Mouse (Mus musculus) ovary, postnatal 14 days (tissue): ENCODE measurements around the gene Map2k7.
"Not testable (repeated sequence)": the region's sequence is repeated elsewhere in the genome, so short reads cannot be mapped to it uniquely, and the experiment has no call there.

Experiments used
- DNase-seq: peaks from one replicate; pipeline ENCODE4 v3.0.0; 2022; ENCODE audit warnings: low spot score

Gene Map2k7

GRCm38 (mm10) chr8:4226739-4227347 lies 11.7 kb upstream of the Map2k7 start, which contains the start of gene Lrrc8e:
Lrrc8e (plus strand) TSS chr8:4226827.
- no peak for DNase-seq

DNA sequence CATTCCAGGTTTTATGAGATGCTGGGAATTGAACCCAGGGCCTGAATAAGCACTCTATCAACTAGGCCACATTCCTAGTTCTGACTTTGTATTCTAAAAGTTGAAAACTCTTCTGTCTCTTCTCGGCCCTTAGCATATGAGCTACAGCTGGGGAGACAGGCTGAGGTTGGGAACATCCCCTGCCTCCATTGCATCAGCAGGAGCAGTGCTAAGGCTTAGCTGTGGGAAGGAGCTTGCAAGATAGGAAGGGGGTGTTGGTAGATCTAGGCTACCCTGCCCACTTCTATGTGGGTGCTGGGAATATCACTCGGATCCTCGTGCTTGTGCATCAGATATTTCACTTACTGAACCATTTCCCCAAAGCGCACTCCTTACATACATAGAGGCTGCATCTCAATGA lies 10.6 kb upstream of the Map2k7 start:
- DNase-seq, result no peak

DNA sequence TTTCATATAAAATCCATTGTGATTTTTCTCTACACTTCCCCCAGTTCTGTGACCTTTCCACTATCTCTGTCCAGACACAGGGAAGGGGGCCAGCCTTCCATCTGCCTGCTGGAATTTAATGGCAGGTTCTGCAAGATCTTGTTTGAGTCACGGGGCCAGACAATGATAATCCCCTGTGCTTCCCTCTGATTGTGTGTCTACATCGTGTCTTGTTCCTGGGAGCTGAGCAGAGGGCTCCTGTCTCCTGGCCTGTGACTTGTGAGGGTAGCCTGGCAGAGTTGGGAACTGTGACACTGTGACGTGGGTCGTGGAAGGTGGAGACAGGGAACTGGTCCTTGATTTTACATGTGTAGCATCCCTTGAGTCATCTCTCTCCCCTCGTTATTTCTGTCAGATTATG lies 8.8 kb upstream of the Map2k7 start:
- DNase-seq, result no peak

DNA sequence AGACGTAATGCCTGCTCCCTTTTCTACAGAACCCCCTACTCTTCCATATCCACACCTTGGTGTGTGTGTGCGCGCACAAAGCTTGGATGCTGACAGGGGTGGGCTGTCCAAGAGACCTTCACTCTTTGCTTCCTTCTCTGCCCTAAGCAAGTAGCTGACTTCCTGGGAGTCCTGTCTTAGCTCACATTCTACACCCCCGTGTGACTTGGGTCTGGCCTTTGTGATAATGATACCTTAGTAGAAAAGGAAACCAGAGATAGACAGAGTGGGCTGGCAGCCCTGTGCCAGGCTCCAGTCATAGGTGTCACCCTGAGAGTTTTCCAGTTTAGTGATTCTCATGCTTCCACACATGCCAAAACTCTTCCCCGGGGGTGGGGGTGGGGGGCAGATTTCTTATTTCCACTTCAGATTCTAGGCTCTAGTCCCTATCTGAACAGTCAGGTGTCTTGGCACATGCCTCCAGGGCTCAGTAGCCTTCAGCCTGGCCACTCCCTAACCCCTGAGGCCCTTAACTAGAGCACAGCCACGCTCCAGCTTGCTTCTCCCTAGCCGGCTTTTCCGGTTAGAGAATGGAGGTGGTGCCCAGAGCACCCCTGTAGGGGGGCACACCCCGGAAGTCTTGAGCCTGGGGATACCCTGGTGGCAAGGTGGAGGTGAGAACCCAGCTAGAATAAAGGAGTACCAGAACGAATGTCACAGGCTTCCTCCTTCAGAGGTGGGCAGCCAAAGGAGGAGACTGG lies 7.8 kb upstream of the Map2k7 start:
- DNase-seq, result no peak

- no peak for DNase-seq
Observed at GRCm38 (mm10) chr8:4237814-4238433, 616 bp upstream of the Map2k7 start.

DNA sequence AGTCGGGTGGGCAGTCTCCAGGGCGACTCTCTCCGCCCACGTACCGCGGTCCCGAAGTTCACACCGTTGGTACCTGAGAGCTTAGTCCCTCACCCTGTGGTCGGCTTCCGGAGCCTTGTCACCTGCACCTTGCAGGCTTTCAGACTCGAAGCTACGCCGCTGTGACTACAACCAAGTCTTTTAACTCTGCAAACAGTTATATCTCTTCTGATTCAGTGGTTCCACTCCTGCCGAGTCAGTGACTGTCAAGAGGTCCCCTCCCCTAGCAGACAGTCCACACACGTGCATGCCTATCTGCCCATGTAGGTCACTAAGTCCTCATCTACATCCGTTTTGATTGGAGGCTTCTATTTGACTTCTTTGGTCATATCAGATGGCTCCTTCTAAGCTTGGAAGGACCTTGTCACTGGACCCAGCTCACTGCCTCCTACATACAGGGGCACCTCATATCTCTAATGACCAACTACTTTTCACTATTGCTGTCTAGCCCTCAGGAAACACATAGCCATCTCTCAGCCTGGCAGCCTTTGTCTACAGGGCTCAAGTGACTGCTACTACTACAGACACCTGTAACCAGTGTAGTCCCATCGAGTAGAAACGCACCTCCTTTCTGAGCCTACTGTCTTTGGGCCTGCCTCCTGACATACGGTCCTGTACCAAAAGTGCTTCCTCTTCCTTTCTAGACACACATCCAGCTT lies 802 bp downstream of the Map2k7 start:
- DNase-seq, result no peak

- DNase-seq, result no peak
Observed at GRCm38 (mm10) chr8:4245061-4245460, 6.5 kb downstream of the Map2k7 start.

DNA sequence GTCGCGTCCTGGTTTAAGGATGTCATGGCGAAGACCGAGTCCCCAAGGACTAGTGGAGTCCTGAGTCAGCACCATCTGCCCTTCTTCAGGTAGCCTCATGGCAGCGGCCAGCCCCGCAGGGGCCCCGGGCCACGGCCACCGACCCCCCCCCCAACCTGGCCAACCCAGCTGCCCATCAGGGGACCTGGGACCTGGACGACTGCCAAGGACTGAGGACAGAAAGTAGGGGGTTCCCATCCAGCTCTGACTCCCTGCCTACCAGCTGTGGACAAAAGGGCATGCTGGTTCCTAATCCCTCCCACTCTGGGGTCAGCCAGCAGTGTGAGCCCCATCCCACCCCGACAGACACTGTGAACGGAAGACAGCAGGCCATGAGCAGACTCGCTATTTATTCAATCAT lies 7.2 kb downstream of the Map2k7 start:
- DNase-seq, result no peak

- DNase-seq, result no peak
Observed at GRCm38 (mm10) chr8:4247241-4247640, 8.7 kb downstream of the Map2k7 start.

- no peak for DNase-seq
Observed at GRCm38 (mm10) chr8:4247951-4248540, 9.5 kb downstream of the Map2k7 start, which contains the start of gene Tgfbr3l. Tgfbr3l (plus strand) TSS chr8:4248214.

- DNase-seq, result no peak
Observed at GRCm38 (mm10) chr8:4249213-4249612, 10.7 kb downstream of the Map2k7 start.

DNA sequence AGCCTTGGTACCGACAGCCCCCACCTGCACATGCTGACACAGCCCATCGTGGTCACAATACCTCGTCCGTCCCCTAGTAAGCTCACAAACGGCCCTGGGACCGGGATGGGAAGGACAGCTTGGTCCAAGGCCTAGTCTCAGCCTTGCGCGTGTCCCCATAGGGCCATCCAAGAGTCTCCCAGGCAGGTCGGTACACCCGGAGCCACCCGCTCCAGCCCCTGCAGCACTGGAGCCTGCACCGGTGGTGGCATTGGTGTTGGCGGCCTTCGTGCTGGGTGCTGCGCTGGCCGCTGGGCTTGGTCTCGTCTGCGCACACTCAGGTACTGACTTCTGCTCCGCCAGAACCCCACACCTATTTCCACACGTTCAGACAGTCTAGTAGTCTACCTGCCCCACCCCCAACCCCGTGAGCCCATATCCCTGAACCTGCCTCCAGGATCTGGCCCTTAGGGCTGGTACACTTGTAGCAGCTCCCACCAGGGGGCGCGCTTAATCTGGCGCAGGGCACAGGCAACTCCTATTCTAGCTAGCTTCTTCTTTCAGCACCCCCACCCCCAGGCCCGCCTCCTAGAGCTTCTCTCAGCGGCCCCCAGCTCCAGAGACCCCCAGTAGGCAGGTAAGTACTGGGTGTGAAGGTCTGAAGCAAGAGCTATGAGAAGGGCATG lies 11.9 kb downstream of the Map2k7 start:
- peak; percentile 86 for DNase-seq

- no peak for DNase-seq
Observed at GRCm38 (mm10) chr8:4252116-4252760, 13.7 kb downstream of the Map2k7 start.

- DNase-seq, result peak; percentile 92
Observed at GRCm38 (mm10) chr8:4252934-4253841, 14.6 kb downstream of the Map2k7 start, which contains the start of gene Snapc2. Snapc2 (plus strand) TSS chr8:4253080.

DNA sequence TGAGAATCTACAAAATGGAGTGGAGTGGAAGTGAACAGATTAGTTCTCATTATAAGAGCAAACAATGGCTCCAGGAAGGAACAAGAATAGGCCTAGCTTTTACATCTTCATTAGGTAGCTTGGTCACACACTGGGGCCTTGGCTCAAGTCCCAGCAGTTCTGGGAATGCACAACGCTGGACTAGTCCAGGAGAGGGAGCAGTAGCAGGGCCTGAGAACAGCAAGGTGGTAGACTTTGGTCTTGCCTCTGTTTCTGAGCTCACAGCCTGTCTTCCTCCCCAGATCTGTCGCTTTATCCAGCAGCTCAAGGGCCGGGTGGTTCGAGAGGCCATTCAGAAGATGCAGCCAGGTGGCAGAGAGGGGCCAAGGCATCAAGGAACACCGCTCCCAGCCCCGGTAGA lies 15.5 kb downstream of the Map2k7 start:
- peak; percentile 52 for DNase-seq

- not testable (repeated sequence) for DNase-seq
Observed at GRCm38 (mm10) chr8:4255471-4255870, 16.9 kb downstream of the Map2k7 start.

- DNase-seq, result no peak
Observed at GRCm38 (mm10) chr8:4256911-4257310, 18.4 kb downstream of the Map2k7 start.

GRCm38 (mm10) chr8:4257350-4257749 lies 18.8 kb downstream of the Map2k7 start:
- DNase-seq, result no peak

DNA sequence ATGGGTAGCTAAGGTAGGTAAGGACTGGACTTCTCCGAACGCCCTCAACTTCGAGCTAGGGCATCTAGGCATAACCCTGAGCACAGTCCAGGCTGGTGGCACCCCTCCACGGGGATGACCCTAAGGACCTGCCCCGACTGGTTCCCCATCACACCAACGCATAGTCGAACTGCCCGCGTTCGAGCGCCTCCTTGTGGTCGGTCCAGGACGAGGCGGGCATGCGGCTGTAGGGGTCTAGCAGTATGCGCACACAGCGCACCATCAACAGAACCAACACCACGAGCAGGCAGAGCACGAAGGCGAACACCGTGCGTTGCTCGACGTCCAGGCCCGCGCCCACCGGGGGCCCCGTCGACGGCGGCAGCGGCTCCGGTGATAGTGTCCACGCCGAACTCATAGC lies 19.7 kb downstream of the Map2k7 start:
- peak; percentile 79 for DNase-seq

GRCm38 (mm10) chr8:4258678-4259077 lies 20.1 kb downstream of the Map2k7 start:
- DNase-seq, result no peak
